Mouse (Mus musculus): ENCODE measurements around the gene Vstm5.
A peak's percentile ranks its signal among the peaks of the same experiment; 100 is the strongest.
"Not testable (repeated sequence)": the region's sequence is repeated elsewhere in the genome, so short reads cannot be mapped to it uniquely, and the experiment has no call there.

Vstm5 gene

GRCm38 (mm10) chr9:15261980-15262379 lies 23.1 kb downstream of the Vstm5 start:
- DNase-seq (ENCODE audit: low read depth, low spot score), result no peak

GRCm38 (mm10) chr9:15263487-15263886 lies 24.6 kb downstream of the Vstm5 start:
- DNase-seq (ENCODE audit: low read depth, low spot score), result no peak

- no peak for DNase-seq (ENCODE audit: low read depth, low spot score)
Measured at GRCm38 (mm10) chr9:15273981-15274380, 35.1 kb downstream of the Vstm5 start.

- DNase-seq (ENCODE audit: low read depth, low spot score), result no peak
Measured at GRCm38 (mm10) chr9:15276855-15277254, 38.0 kb downstream of the Vstm5 start.

- no peak for DNase-seq (ENCODE audit: low read depth, low spot score)
Measured at GRCm38 (mm10) chr9:15278343-15278742, 39.5 kb downstream of the Vstm5 start.

GRCm38 (mm10) chr9:15279139-15279648 lies 40.3 kb downstream of the Vstm5 start:
- no peak for DNase-seq (ENCODE audit: low read depth, low spot score)

- peak; percentile 88 for DNase-seq (ENCODE audit: low read depth, low spot score)
Measured at GRCm38 (mm10) chr9:15279649-15280490, 41.0 kb downstream of the Vstm5 start, which contains the start of gene Med17. TSS of gene Med17 (minus strand) at chr9:15279931.

- DNase-seq (ENCODE audit: low read depth, low spot score), result no peak
Measured at GRCm38 (mm10) chr9:15280491-15280879, 41.6 kb downstream of the Vstm5 start.

GRCm38 (mm10) chr9:15285443-15285842 lies 46.6 kb downstream of the Vstm5 start:
- DNase-seq (ENCODE audit: low read depth, low spot score), result no peak

- no peak for DNase-seq (ENCODE audit: low read depth, low spot score)
Measured at GRCm38 (mm10) chr9:15287846-15288245, 49.0 kb downstream of the Vstm5 start.

- DNase-seq (ENCODE audit: low read depth, low spot score), result no peak
Measured at GRCm38 (mm10) chr9:15288402-15288801, 49.6 kb downstream of the Vstm5 start.

GRCm38 (mm10) chr9:15289251-15289650 lies 50.4 kb downstream of the Vstm5 start:
- no peak for DNase-seq (ENCODE audit: low read depth, low spot score)

GRCm38 (mm10) chr9:15297112-15297511 lies 58.3 kb downstream of the Vstm5 start:
- no peak for DNase-seq (ENCODE audit: low read depth, low spot score)

GRCm38 (mm10) chr9:15298451-15298850 lies 59.6 kb downstream of the Vstm5 start:
- DNase-seq (ENCODE audit: low read depth, low spot score), result no peak

- DNase-seq (ENCODE audit: low read depth, low spot score), result no peak
Measured at GRCm38 (mm10) chr9:15300056-15300455, 61.2 kb downstream of the Vstm5 start.

- DNase-seq (ENCODE audit: low read depth, low spot score), result no peak
Measured at GRCm38 (mm10) chr9:15301399-15301798, 62.6 kb downstream of the Vstm5 start.

- not testable (repeated sequence) for DNase-seq (ENCODE audit: low read depth, low spot score)
Measured at GRCm38 (mm10) chr9:15302006-15302405, 63.2 kb downstream of the Vstm5 start.

- no peak for DNase-seq (ENCODE audit: low read depth, low spot score)
Measured at GRCm38 (mm10) chr9:15302881-15303280, 64.0 kb downstream of the Vstm5 start.

- DNase-seq (ENCODE audit: low read depth, low spot score), result peak; percentile 83
Measured at GRCm38 (mm10) chr9:15305503-15306397, 66.9 kb downstream of the Vstm5 start, which contains the start of gene Taf1d. TSS of gene Taf1d (plus strand) at chr9:15306214.

- no peak for DNase-seq (ENCODE audit: low read depth, low spot score)
Measured at GRCm38 (mm10) chr9:15306398-15307119, 67.7 kb downstream of the Vstm5 start, which contains the start of gene 4931406C07Rik. TSS of gene 4931406C07Rik (minus strand) at chr9:15306448.

GRCm38 (mm10) chr9:15307257-15307656 lies 68.4 kb downstream of the Vstm5 start:
- no peak for DNase-seq (ENCODE audit: low read depth, low spot score)
